Mouse (Mus musculus): ENCODE data around the gene Gmeb1. TPM values are rescaled to one million over a fixed set of nuclear protein-coding genes. Genes with fewer than 3 reads are reported as not detected.

Gmeb1 gene
- total and polyA plus RNA-seq, 3 experiments, result 9.9 to 29.6 TPM; not detected in 1

DNA sequence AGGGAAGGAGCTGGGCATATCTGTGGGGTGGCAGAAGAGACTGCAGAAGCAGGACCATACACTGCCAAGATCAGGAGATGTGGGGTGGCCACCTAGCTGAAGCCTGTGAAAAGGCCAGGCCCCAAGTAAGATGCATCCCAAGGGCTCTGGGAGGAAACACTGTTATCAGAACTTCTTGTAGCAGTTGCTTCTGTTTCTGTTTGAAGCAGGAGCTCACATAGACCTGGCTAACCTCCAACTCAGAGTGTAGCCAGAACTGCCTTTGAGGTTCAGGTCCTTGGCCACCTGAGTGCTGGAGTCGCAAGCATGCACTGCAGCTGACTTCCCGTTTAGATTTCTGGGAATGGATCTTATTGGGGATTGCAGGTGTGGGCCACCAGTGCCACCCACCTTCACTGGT, 43.6 kb downstream of the Gmeb1 start (continued):
- TF ChIP-seq MYC (IDR thresholded peaks at IDR 0.05; ENCODE audit: low read depth, low read length), result peak; percentile 58; the same call in 1 of the 2 replicates
- TF ChIP-seq HCFC1 (IDR thresholded peaks at IDR 0.05; ENCODE audit: low read depth, low read length), result no peak
- TF ChIP-seq SMC3 (IDR thresholded peaks at IDR 0.05; ENCODE audit: low read depth, low read length), result no peak
- no peak; the same call in 1 of the 2 replicates for TF ChIP-seq ZNF384 (IDR thresholded peaks at IDR 0.05; ENCODE audit: low read depth, low read length)
- TF ChIP-seq CHD1 (IDR thresholded peaks at IDR 0.05; ENCODE audit: low read depth, low read length), result no peak
- TF ChIP-seq ELF1 (IDR thresholded peaks at IDR 0.05; ENCODE audit: low read depth, low read length), result no peak
- no peak for TF ChIP-seq NRF1 (IDR thresholded peaks at IDR 0.05; ENCODE audit: insufficient read depth, low read depth, low read length, poor library complexity, severe bottlenecking)

DNA sequence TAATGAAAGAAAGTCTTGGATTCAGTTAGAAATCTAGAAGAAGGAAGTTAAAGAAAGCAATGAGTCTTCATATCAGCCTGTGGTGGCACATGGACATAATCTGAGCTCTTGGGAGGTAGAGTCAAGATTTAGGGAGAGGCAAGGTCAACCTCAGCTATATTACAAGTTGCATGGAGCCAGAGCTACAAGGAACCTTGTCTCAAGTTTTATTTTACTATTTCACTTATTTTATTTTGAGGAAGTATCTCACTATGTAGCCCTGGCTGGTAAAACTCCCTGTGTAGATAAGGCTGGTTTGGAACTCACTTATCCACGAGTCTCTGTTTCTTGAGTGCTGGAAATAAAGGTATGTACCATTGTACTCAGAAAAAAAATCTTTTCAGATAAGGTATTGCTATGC, 44.8 kb downstream of the Gmeb1 start:
- peaks cover 33 to 47% of the 10 kb centered on the region in 2 experiments for H3K4me1 ChIP-seq (ENCODE audit: control insufficient read depth in 1 of 2, insufficient read depth in 2 of 2, low read length in 2 of 2)
- no peak overlapping the region for H3K9ac ChIP-seq (ENCODE audit: control insufficient read depth, low read depth, low read length, poor library complexity, severe bottlenecking)
- H3K4me3 ChIP-seq (ENCODE audit: control insufficient read depth in 1 of 2, insufficient read depth in 1 of 2, low read depth in 2 of 2, low read length in 2 of 2), result no peak overlapping the region
- TF ChIP-seq MAX (IDR thresholded peaks at IDR 0.05; ENCODE audit: low read length), result peak; percentile 63
- peak; percentile 92 for TF ChIP-seq BHLHE40 (IDR thresholded peaks at IDR 0.05; ENCODE audit: borderline replicate concordance, low read depth, low read length)
- TF ChIP-seq SIN3A (IDR thresholded peaks at IDR 0.05; ENCODE audit: low read length), result peak; percentile 56
- TF ChIP-seq TBP (IDR thresholded peaks at IDR 0.05; ENCODE audit: low read depth, low read length), result 0 out of 2 replicates have a peak, but pooled peaks have one; percentile 14
- no peak for TF ChIP-seq MAZ (IDR thresholded peaks at IDR 0.05; ENCODE audit: low read depth, low read length)
- peak; percentile 52; the same call in 1 of the 2 replicates for TF ChIP-seq TCF12 (IDR thresholded peaks at IDR 0.05; ENCODE audit: low read depth, low read length)
- TF ChIP-seq RCOR1 (IDR thresholded peaks at IDR 0.05; ENCODE audit: low read depth, low read length), result peak; percentile 99
- TF ChIP-seq GATA1 (IDR thresholded peaks at IDR 0.05; ENCODE audit: low read depth, low read length), result peak; percentile 88
- TF ChIP-seq HCFC1 (IDR thresholded peaks at IDR 0.05; ENCODE audit: low read depth, low read length), result no peak
- peak; percentile 74 to 84 for TF ChIP-seq EP300 (IDR thresholded peaks at IDR 0.05; ENCODE audit: low read depth in 1 of 2, low read length in 2 of 2)
- peak; percentile 57 for TF ChIP-seq MXI1 (IDR thresholded peaks at IDR 0.05; ENCODE audit: low read depth, low read length)
- TF ChIP-seq ETS1 (IDR thresholded peaks at IDR 0.05; ENCODE audit: low read depth, low read length), result peak; percentile 83
- peak; percentile 70 for TF ChIP-seq MYC (IDR thresholded peaks at IDR 0.05; ENCODE audit: low read depth, low read length)
- TF ChIP-seq MYB (IDR thresholded peaks at IDR 0.05; ENCODE audit: low read depth, low read length), result no peak
- peak overlapping the region; percentile 48 for H3K27ac ChIP-seq (ENCODE audit: control insufficient read depth, low read depth, low read length)
- no peaks in the 10 kb centered on the region for H3K27me3 ChIP-seq (ENCODE audit: control insufficient read depth in 1 of 2, insufficient read depth in 2 of 2, low read length in 2 of 2)
- H3K9me3 ChIP-seq (replicated peaks; ENCODE audit: insufficient read depth, low read length), result no peaks in the 10 kb centered on the region
- H3K79me2 ChIP-seq (ENCODE audit: control insufficient read depth, insufficient read depth, low read length, poor library complexity), result peaks cover 5% of the 10 kb centered on the region
- peak; percentile 83 for DNase-seq (ENCODE audit: low read depth, low spot score)
- peaks cover 0 to 48% of the 10 kb centered on the region in 2 experiments; a peak in 2 of 4 replicates for H3K36me3 ChIP-seq (ENCODE audit: control insufficient read depth in 1 of 2, insufficient read depth in 2 of 2, low read length in 2 of 2)

Data from MEL (cell line).